Mouse (Mus musculus) ES-Bruce4 (cell line): ENCODE measurements at regions not wholly inside any gene's neighbourhood (a gene's known extent, or its start where the extent isn't known, plus 50 kb on each side); places are given as distances from the start of the nearest gene placed in this dataset.

Experiments used
- H3K27ac ChIP-seq: 2 replicates; pipeline ENCODE4 v1.5.1; 2012; ENCODE audit warnings: low read length, inconsistent platforms; ENCODE audit not compliant: insufficient read depth
- H3K27me3 ChIP-seq: 2 replicates; pipeline ENCODE4 v1.6.1; 2012; ENCODE audit warnings: mild to moderate bottlenecking, low read length, inconsistent platforms; ENCODE audit not compliant: control insufficient read depth, poor library complexity, insufficient read depth, severe bottlenecking
- H3K36me3 ChIP-seq: 2 replicates; pipeline ENCODE4 v1.6.1; 2012; ENCODE audit warnings: inconsistent platforms, mild to moderate bottlenecking, low read length, moderate library complexity; ENCODE audit not compliant: control insufficient read depth, poor library complexity, insufficient read depth, severe bottlenecking
- H3K4me1 ChIP-seq: one replicate; pipeline ENCODE4 v1.8.1; 2011; ENCODE audit warnings: low read length; ENCODE audit not compliant: control insufficient read depth, insufficient read depth
- H3K4me3 ChIP-seq: 2 replicates; pipeline ENCODE4 v1.5.1; 2011; ENCODE audit warnings: low read depth, mild to moderate bottlenecking, low read length
- H3K9ac ChIP-seq: 2 replicates; pipeline ENCODE4 v1.6.1; 2012; ENCODE audit warnings: low read depth, mild to moderate bottlenecking, inconsistent platforms; ENCODE audit not compliant: poor library complexity, severe bottlenecking
- H3K9me3 ChIP-seq: replicated peaks from 2 replicates; pipeline ENCODE4 v1.6.1; 2012; ENCODE audit warnings: mild to moderate bottlenecking, low read length, inconsistent platforms; ENCODE audit not compliant: control insufficient read depth, poor library complexity, insufficient read depth, severe bottlenecking
- CTCF ChIP-seq: IDR thresholded peaks from one replicate; pipeline ENCODE4 v1.8.1; 2011; ENCODE audit warnings: low read depth, low read length
- EP300 ChIP-seq: IDR thresholded peaks from 2 replicates; pipeline ENCODE4 v1.6.1; 2011; ENCODE audit warnings: low read depth, low read length; ENCODE audit not compliant: insufficient read depth
- POLR2A ChIP-seq: IDR thresholded peaks from one replicate; pipeline ENCODE4 v1.8.1; 2011; ENCODE audit warnings: low read length; ENCODE audit not compliant: insufficient read depth

DNA sequence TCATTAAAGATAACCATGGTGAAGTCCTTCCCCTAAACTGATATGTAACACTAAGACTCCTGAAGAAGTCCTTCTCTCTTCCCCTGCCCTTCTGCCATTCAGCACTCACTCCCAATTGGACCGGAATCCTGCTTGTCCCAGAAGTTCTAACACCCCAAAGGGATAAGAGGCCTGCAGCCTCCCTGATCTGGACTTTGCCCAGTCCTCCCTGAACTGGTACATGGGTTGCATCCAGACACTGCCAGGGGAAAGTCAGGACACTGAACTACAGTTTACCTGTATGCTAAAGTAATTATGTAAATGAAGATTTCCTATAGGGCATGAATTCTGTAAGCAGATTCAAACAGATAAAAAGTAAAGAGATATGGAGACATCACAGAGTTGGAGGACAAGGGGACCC lies 551.2 kb downstream of the Ccdc171 start:
- TF ChIP-seq POLR2A (no peak), CTCF (no peak), EP300 (no peak)
- Histone ChIP-seq H3K9ac (no peak overlapping the region), H3K4me1 (no peaks in the 10 kb centered on the region), H3K4me3 (no peak overlapping the region), H3K27me3 (no peaks in the 10 kb centered on the region), H3K36me3 (no peaks in the 10 kb centered on the region), H3K9me3 (no peaks in the 10 kb centered on the region), H3K27ac (no peak overlapping the region)

DNA sequence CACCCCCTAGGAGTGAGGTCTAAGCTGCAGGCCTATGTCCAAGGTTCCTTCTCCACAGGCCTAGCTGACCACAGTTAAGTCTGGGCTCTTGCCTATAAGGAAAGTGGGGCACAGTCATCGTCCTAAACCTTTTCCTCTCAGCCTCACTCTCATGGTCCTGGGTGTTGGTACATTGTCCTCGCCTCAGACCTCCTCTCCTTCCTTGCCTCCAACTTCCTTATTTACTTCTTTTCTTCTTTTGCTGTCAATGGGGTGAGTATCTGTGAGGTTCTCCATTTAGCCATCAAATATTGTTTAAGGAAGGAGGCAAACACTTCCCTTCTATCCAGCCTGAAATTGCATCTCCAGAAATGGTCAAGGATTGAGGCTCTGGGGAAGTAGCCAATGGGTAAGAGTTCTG lies 554.2 kb downstream of the Ccdc171 start:
- TF ChIP-seq CTCF (no peak), EP300 (no peak)
- no peaks in the 10 kb centered on the region for H3K4me1 ChIP-seq

DNA sequence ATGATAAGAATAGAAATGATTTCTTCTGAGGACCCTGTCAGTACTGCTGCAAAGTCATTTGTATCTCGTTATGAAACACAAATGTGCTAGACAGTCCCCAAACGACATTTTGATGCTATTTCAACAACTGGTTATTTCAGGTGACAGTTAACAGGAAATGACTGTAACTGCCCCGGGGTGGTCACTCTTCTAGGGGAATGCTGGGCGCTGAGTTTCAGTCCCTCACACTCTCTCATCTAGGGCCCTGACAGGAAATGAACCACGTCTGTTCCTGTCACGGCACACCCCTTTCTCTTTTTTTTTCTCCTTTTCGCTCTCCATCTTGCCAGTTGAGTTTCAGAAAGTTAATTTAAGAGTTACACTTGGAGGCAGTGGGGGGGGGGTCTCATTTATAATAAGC lies 556.2 kb downstream of the Ccdc171 start:
- Histone ChIP-seq H3K4me1 (no peaks in the 10 kb centered on the region), H3K27ac (no peak overlapping the region), H3K36me3 (no peaks in the 10 kb centered on the region), H3K9ac (no peak overlapping the region), H3K4me3 (no peak overlapping the region), H3K27me3 (no peaks in the 10 kb centered on the region), H3K9me3 (no peaks in the 10 kb centered on the region)
- TF ChIP-seq CTCF (no peak), EP300 (no peak), POLR2A (no peak)

More for the DNA sequence above, 554.2 kb downstream of the Ccdc171 start:
- Histone ChIP-seq H3K9me3 (no peaks in the 10 kb centered on the region), H3K27me3 (no peaks in the 10 kb centered on the region), H3K4me3 (no peak overlapping the region), H3K36me3 (no peaks in the 10 kb centered on the region), H3K27ac (no peak overlapping the region), H3K9ac (no peak overlapping the region)

DNA sequence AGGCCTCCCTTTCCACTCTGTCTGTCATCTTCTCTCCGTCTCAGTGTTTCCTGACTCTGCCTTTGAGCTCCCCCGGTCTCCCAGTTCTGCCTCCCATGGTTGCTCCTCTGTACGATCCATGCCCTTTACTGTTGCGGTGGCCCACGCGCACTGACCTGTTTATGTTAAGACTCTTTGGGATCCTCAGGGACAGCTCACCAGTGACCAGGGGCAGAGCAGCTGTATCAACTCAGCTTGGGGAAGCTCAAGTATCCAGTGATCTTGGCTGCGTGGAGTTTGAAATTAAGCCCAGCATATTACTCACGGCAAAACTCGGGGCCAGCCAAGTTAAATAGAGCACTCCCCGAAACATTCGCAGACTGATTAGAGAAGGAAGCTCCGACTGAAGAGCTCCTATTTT lies 562.8 kb downstream of the Ccdc171 start:
- no peaks in the 10 kb centered on the region for H3K9me3 ChIP-seq
- no peak overlapping the region for H3K4me3 ChIP-seq
- no peaks in the 10 kb centered on the region for H3K4me1 ChIP-seq
- no peaks in the 10 kb centered on the region for H3K27me3 ChIP-seq
- H3K9ac ChIP-seq: no peak overlapping the region
- no peaks in the 10 kb centered on the region for H3K36me3 ChIP-seq
- TF ChIP-seq POLR2A (no peak), EP300 (no peak), CTCF (no peak)
- no peak overlapping the region for H3K27ac ChIP-seq

DNA sequence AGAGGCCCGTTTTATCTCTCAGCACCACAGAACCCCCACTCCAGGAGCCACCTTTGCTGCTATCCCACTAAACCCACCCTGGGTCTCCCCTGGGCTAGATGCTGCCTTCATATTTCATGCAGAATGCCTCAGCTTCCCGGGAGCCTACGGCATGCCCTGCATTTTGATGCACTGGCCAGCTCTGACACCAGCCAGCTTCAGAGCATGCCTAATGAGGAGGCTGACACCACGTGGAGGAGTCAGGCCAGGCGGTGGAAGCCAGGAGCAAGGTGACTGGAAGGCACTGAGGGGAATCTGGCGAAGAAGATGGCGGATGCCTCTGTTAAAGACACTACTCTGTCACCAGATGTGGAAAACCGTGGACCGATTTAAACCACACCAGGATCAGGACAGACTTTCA lies 567.2 kb downstream of the Ccdc171 start:
- no peak overlapping the region for H3K9ac ChIP-seq
- no peaks in the 10 kb centered on the region for H3K27me3 ChIP-seq
- TF ChIP-seq EP300 (no peak), CTCF (no peak), POLR2A (no peak)
- H3K36me3 ChIP-seq: no peaks in the 10 kb centered on the region
- no peaks in the 10 kb centered on the region for H3K9me3 ChIP-seq
- no peak overlapping the region for H3K4me3 ChIP-seq
- H3K4me1 ChIP-seq: no peaks in the 10 kb centered on the region
- no peak overlapping the region for H3K27ac ChIP-seq

DNA sequence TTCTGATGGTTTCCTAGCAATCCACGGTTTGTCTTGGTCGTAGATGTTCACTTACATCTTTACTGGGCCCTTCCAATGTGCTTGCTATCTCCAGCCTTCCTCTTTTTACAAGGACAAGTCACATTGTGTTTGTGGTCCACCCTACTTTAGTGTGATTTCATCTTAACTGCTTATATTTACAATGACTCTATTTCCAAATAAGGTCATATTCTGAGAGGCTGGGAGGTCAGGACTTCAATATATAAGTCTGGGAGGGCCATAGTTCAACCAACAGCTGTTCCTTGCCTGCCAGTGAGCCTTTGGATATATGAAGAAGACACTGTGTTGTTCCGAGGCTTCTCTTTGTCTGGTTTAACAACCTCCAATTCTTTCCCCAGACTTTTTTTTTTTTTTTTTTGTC lies 569.9 kb downstream of the Ccdc171 start:
- no peak for TF ChIP-seq CTCF
- TF ChIP-seq EP300: no peak
- TF ChIP-seq POLR2A: no peak
- Histone ChIP-seq H3K36me3 (no peaks in the 10 kb centered on the region), H3K27me3 (no peaks in the 10 kb centered on the region), H3K9me3 (no peaks in the 10 kb centered on the region), H3K9ac (no peak overlapping the region), H3K4me1 (no peaks in the 10 kb centered on the region), H3K27ac (no peak overlapping the region), H3K4me3 (no peak overlapping the region)
